Mouse (Mus musculus) liver, embryonic 11.5 days (tissue): ENCODE measurements around the gene Slc22a12. TPM values are rescaled to one million over a fixed set of nuclear protein-coding genes. Genes with fewer than 3 reads are reported as not detected.

Source experiments
- ATAC-seq: fragments of 200-750 bp; cut with Nextera tagmentation; replicated peaks from 2 replicates; pipeline ENCODE4 v1.8.0; 2017; ENCODE audit warnings: moderate number of reproducible peaks, mild to moderate bottlenecking, moderate TSS enrichment, moderate library complexity; ENCODE audit not compliant: low FRiP score
- DNase-seq: peaks from one replicate; pipeline ENCODE4 v3.0.0-alpha.2; 2017; ENCODE audit warnings: low spot score
- H3K27ac ChIP-seq: fragments of 300-500 bp; sonication (generic); 2 replicates; pipeline ENCODE4 v1.5.1; 2014; ENCODE audit warnings: mild to moderate bottlenecking, low read depth, low read length, control low read depth
- H3K27me3 ChIP-seq: fragments of 300-500 bp; sonication (generic); replicated peaks from 2 replicates; pipeline ENCODE4 v1.6.1; 2014; ENCODE audit warnings: low read length, mixed read lengths; ENCODE audit not compliant: control insufficient read depth, insufficient read depth
- H3K36me3 ChIP-seq: fragments of 300-500 bp; sonication (generic); 2 replicates; pipeline ENCODE4 v1.6.1; 2014; ENCODE audit warnings: mild to moderate bottlenecking, low read length, moderate library complexity, mixed read lengths; ENCODE audit not compliant: control insufficient read depth, insufficient read depth
- H3K4me1 ChIP-seq: fragments of 300-500 bp; sonication (generic); replicated peaks from 2 replicates; pipeline ENCODE4 v1.6.1; 2014; ENCODE audit warnings: low read length, mixed read lengths; ENCODE audit not compliant: control insufficient read depth, insufficient read depth
- H3K4me2 ChIP-seq: fragments of 300-500 bp; sonication (generic); 2 replicates; pipeline ENCODE4 v1.6.1; 2014; ENCODE audit warnings: mild to moderate bottlenecking, control low read depth, moderate library complexity
- H3K4me3 ChIP-seq: fragments of 300-500 bp; sonication (generic); 2 replicates; pipeline ENCODE4 v1.5.1; 2014; ENCODE audit warnings: low read depth, low read length, control low read depth
- H3K9ac ChIP-seq: fragments of 300-500 bp; sonication (generic); 2 replicates; pipeline ENCODE4 v1.6.1; 2014; ENCODE audit warnings: low read depth, low read length, control low read depth
- H3K9me3 ChIP-seq: fragments of 300-500 bp; sonication (generic); 2 replicates; pipeline ENCODE4 v1.6.1; 2016; ENCODE audit warnings: low read length, inconsistent platforms, mixed read lengths; ENCODE audit not compliant: control insufficient read depth
- WGBS: fragments of 180-500 bp; shearing (Covaris S2); extraction: QIAGEN DNeasy Blood & Tissue Kit; methylation state at CpG from one replicate; pipeline ENCODE4 v1.1.7; 2014; 5-methylcytosine and 5-hydroxymethylcytosine counted together
- polyA plus RNA-seq: library from polyadenylated mRNA; unstranded; fragments of >200 nt; fragmentation: Nextera tagmentation; extraction: Ambion mirVana; gene quantifications from 2 replicates; pipeline ENCODE4 v1.2.1, GENCODE M21; 2014

Gene Slc22a12
- not detected in 2 replicates for polyA plus RNA-seq

DNA sequence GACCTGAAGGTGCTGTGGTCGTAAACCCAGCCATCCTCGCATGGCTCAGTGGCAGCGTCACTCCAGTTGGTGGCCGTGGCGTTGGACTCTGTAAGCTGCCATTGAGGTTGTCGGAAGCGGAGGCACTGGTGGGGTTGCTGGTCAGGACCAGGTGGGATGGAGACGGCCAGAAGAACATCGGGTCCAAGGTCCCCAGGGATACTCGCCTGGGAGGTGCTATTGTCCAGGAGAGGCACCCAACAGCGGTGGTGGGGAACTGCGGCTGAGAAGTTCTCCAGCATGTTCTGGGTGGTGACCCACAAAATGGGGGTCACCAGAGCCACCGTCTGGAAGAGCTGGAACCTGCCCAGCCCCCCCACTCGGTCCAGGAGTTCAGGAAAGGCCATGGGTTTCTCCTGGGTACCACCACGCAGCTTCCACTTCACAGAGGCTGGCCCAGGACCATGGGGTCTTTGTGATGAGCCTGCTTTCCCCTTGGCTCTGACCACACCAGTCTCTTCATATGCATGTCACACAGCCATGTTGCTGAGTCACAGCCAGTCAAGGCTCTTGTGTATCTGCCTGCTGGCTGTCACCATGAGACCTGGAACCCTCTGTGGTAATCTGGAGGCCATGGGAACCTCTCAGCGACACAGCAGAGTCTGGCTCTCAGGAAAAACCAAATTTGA lies at the start of gene Slc22a12:
Slc22a12 (minus strand) TSS at position 666 of the 668 bp plus-strand sequence.
- H3K9me3 ChIP-seq, result no peaks in the 10 kb centered on the region
- no peak for ATAC-seq
- no peaks in the 10 kb centered on the region for H3K4me1 ChIP-seq
- no peak within 1 kb of the TSS for H3K27ac ChIP-seq
- DNase-seq, result no peak
- no peak within 1 kb of the TSS for H3K9ac ChIP-seq
- H3K27me3 ChIP-seq, result no peaks in the 10 kb centered on the region; the same call in 1 of the 2 replicates
- no peak within 1 kb of the TSS for H3K4me2 ChIP-seq
- H3K36me3 ChIP-seq, result no peaks in the 10 kb centered on the region
- 85% methylated on average over 16 of the region's 16 CpGs for WGBS
- no peak within 1 kb of the TSS for H3K4me3 ChIP-seq

DNA sequence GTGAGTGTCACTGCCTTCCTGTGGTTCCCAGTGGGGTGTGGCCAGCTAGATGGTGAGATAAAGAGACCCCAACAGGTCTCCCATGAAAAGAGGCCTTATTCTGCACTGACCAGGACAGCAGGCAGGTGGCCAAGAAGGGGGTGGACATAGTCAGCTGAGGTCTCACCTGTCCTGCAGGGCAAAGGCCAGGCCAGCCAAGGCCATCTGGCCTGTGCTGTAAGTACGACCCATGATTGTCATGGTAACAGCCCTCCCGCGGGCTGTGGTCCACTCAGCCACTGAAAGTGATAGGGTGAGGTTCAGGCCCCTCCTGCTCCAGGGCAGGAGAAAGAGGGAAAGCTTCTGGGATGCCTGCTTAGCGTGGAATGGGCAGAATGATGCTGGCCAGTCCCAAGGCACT lies 29.2 kb upstream of the Slc22a12 start:
- H3K27me3 ChIP-seq, result peaks cover 4% of the 10 kb centered on the region; the same call in 1 of the 2 replicates
- 38% methylated on average over 4 of the region's 4 CpGs for WGBS

DNA sequence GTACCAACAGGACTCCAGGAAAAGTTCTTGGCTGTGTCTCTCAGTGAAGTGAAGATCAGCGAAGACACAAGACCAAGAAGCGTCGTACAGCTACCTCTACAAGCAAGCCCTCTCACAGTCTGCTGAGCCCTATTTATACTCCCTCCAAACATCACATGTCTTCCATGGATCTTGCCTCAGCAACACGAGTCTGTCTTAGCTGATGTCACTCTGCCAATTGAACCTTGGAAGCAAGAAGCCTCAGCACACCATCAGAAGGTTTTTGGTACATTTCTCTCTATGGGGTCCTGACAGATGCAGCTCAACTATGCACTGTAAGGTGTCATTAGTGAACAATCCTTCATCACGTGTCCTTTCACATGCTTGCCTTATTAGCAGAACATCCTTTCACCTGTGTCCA lies 28.6 kb upstream of the Slc22a12 start:
- H3K4me1 ChIP-seq, result no peaks in the 10 kb centered on the region
- H3K4me3 ChIP-seq, result no peak overlapping the region
- peaks cover 3% of the 10 kb centered on the region; the same call in 1 of the 2 replicates for H3K27me3 ChIP-seq
- no peak for ATAC-seq
- no peaks in the 10 kb centered on the region for H3K36me3 ChIP-seq
- H3K27ac ChIP-seq, result no peak overlapping the region
- WGBS, result 72% methylated on average over 5 of the region's 5 CpGs
- no peak overlapping the region for H3K4me2 ChIP-seq
- no peak for DNase-seq
- H3K9me3 ChIP-seq, result no peaks in the 10 kb centered on the region
- no peak overlapping the region for H3K9ac ChIP-seq

More for the DNA sequence above, 29.2 kb upstream of the Slc22a12 start:
- Histone ChIP-seq H3K9ac (no peak overlapping the region), H3K4me3 (no peak overlapping the region), H3K27ac (no peak overlapping the region), H3K9me3 (no peaks in the 10 kb centered on the region), H3K4me1 (no peaks in the 10 kb centered on the region), H3K4me2 (no peak overlapping the region), H3K36me3 (no peaks in the 10 kb centered on the region)
- DNase-seq, result no peak
- ATAC-seq, result no peak

DNA sequence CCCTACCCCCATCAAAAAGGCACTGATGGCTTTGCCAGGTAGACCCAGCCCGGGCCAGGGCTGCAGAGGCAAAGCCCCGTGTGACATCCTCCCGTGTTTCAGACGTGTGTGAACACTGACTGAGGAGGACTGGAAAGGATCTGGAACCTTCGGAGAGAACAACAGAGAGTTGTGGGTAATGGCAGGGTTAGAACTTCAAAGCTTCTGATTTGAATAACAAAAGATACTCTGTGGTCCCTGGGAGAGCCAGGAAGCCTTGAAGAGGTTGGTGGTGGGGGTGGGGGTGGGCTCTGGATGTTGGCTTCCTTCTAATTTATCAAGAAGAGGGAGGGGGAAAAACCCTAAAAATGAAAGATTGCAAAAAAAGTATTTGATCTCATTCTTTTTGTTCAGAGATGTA lies 26.7 kb upstream of the Slc22a12 start:
- DNase-seq (no peak), ATAC-seq (no peak)
- Histone ChIP-seq H3K4me1 (no peaks in the 10 kb centered on the region), H3K4me2 (no peak overlapping the region), H3K27me3 (no peaks in the 10 kb centered on the region; the same call in 1 of the 2 replicates), H3K27ac (no peak overlapping the region), H3K9me3 (no peaks in the 10 kb centered on the region), H3K36me3 (no peaks in the 10 kb centered on the region), H3K9ac (no peak overlapping the region), H3K4me3 (no peak overlapping the region)
- WGBS, result 46% methylated on average over 5 of the region's 5 CpGs

DNA sequence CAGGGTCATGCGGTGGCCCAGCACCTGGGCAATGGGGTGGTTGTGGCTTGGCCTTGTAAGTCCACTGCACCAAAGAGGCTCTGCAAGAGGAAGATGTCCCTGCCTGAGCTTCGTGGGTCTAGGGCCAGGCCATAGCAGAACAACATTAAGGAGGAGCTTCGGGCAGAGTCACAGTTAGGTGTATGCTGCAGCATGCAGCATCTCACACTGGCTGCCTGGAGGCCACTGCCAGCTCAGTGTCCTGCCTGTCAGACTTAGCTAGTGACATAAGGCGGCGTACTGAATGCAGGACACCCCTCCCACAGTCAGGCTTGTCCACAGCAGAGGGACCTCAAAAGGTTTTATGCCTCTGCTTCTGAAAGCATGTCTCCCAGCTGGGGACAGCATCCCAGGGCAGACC lies 26.2 kb upstream of the Slc22a12 start:
- ATAC-seq (no peak), DNase-seq (no peak)
- Histone ChIP-seq H3K9me3 (no peaks in the 10 kb centered on the region), H3K36me3 (no peaks in the 10 kb centered on the region), H3K4me3 (no peak overlapping the region), H3K9ac (no peak overlapping the region), H3K27ac (no peak overlapping the region), H3K4me2 (no peak overlapping the region), H3K27me3 (no peaks in the 10 kb centered on the region; the same call in 1 of the 2 replicates), H3K4me1 (no peaks in the 10 kb centered on the region)
- 73% methylated on average over 5 of the region's 5 CpGs for WGBS

DNA sequence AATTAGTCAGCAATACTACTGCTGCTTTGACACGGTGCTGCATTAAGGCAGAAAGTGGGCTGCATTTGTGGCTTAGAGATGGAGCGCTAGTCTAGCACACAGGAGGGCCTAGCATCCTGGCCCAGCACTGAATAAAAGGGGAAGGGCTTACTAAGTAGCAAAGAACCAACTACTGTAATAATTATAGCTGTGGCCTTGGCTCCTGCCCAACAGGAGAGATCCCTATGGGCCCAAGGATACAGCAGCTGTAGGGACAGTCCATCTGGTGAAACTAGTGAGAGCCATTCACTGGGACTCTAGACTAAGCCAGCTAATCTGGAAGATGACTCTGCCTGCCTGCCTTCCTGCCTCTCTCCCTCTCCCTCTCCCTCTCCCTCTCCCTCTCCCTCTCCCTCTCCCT lies 23.6 kb upstream of the Slc22a12 start:
- WGBS, result 84% methylated on average over 2 of the region's 2 CpGs
- Histone ChIP-seq H3K36me3 (no peaks in the 10 kb centered on the region), H3K9ac (no peak overlapping the region), H3K27ac (no peak overlapping the region), H3K4me3 (no peak overlapping the region), H3K27me3 (no peaks in the 10 kb centered on the region), H3K4me1 (no peaks in the 10 kb centered on the region), H3K4me2 (no peak overlapping the region), H3K9me3 (no peaks in the 10 kb centered on the region)
- ATAC-seq (no peak), DNase-seq (no peak)

DNA sequence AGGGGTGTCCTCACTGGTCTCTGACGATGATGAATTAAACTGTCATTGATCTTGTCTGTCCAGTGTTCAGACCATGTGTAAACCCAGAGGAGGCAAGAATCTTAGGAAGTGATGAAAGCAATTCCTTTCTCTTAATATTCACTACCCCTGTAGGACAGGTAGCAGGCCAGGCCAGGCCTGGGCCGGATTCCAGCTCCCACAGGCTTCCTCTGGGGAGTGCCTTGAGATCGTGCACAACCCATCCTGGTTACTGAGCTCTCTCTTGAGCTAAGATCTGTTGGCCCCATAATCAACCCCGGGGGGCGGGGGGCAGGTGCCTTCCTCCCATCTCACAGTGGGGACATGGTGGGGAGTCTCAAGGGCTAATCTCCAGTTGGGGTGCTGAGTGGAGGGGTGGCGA lies 22.3 kb upstream of the Slc22a12 start:
- no peak for DNase-seq
- H3K27ac ChIP-seq, result no peak overlapping the region
- no peaks in the 10 kb centered on the region for H3K36me3 ChIP-seq
- no peak overlapping the region for H3K4me2 ChIP-seq
- 86% methylated on average over 6 of the region's 6 CpGs for WGBS
- H3K27me3 ChIP-seq, result no peaks in the 10 kb centered on the region
- H3K9me3 ChIP-seq, result no peaks in the 10 kb centered on the region
- H3K9ac ChIP-seq, result no peak overlapping the region
- no peaks in the 10 kb centered on the region for H3K4me1 ChIP-seq
- no peak overlapping the region for H3K4me3 ChIP-seq
- ATAC-seq, result no peak

DNA sequence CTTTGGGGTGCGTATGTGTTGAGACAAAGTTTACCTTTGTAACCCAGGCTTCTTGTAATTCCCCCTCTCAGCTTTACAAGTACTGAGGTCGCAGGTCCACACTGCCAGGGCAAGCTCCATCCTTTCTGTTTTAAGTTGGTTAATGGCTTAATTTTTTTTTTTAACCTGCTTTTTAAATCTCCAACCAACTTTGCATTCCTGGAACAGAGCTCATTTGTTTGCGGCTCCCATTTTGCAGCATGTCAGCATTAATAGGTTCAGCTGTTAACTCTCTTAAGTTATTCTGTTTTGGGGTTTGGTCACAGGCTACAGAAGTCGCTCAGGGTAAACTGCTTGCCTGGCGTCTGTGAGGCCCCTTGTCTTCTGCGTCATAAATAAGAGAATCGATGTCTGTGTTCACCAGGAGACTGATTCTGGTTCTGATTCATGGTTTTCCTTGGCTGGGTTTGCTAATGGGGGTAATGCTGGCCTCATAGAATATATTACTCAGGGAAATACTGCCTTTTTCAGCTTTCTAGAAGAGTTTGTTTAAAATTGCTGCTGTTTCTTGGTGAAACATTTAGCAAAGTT lies 17.5 kb upstream of the Slc22a12 start:
- H3K9ac ChIP-seq, result no peak overlapping the region
- H3K4me1 ChIP-seq, result no peaks in the 10 kb centered on the region
- no peak overlapping the region for H3K4me2 ChIP-seq
- 81% methylated on average over 7 of the region's 7 CpGs for WGBS
- H3K27me3 ChIP-seq, result no peaks in the 10 kb centered on the region
- no peak overlapping the region for H3K4me3 ChIP-seq
- no peak for DNase-seq
- no peaks in the 10 kb centered on the region for H3K9me3 ChIP-seq
- ATAC-seq, result no peak
- H3K36me3 ChIP-seq, result no peaks in the 10 kb centered on the region
- H3K27ac ChIP-seq, result no peak overlapping the region

DNA sequence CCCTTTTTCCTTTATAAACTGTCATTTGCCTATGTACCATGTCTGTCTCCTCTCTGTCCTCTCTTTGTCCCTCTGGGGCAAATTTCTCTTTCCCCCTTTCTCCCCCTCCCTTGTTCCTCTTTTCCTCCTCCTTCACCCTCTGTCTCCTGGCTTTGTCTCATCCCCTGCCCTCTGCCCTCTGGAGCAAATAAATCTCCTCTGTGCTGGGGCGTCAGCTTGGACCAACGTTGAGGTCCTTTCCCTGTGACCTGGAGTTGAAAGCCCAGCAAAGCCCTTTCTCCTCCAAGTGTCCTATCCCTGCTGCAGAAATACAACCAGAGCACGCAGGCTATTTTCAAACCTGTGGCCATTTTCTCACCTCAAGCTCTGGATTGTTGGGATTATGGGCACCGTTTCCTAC lies 16.7 kb upstream of the Slc22a12 start:
- Histone ChIP-seq H3K27me3 (no peaks in the 10 kb centered on the region), H3K4me2 (no peak overlapping the region), H3K9me3 (no peaks in the 10 kb centered on the region), H3K27ac (no peak overlapping the region), H3K9ac (no peak overlapping the region), H3K4me1 (no peaks in the 10 kb centered on the region), H3K36me3 (no peaks in the 10 kb centered on the region), H3K4me3 (no peak overlapping the region)
- ATAC-seq (no peak), DNase-seq (no peak)
- WGBS, result 62% methylated on average over 4 of the region's 4 CpGs
